Mouse (Mus musculus) heart, embryonic 10.5 days (tissue): ENCODE results near the gene Olfr266. TPM values are rescaled to one million over a fixed set of nuclear protein-coding genes. Genes with fewer than 3 reads are reported as not detected.

Source experiments
- DNase-seq: peaks from one replicate; pipeline ENCODE4 v3.0.0-alpha.2; 2017; ENCODE audit warnings: low spot score
- H3K27ac ChIP-seq: fragments of 300-500 bp; sonication (generic); 2 replicates; pipeline ENCODE4 v1.5.1; 2016; ENCODE audit warnings: mild to moderate bottlenecking
- H3K27me3 ChIP-seq: fragments of 300-500 bp; sonication (generic); 2 replicates; pipeline ENCODE4 v1.6.1; 2016; ENCODE audit warnings: mild to moderate bottlenecking; ENCODE audit not compliant: poor library complexity, insufficient read depth, severe bottlenecking
- H3K36me3 ChIP-seq: fragments of 300-500 bp; sonication (generic); 2 replicates; pipeline ENCODE4 v1.6.1; 2016; ENCODE audit warnings: mild to moderate bottlenecking, moderate library complexity
- H3K4me1 ChIP-seq: fragments of 300-500 bp; sonication (generic); 2 replicates; pipeline ENCODE4 v1.6.1; 2016; ENCODE audit warnings: mild to moderate bottlenecking
- H3K4me3 ChIP-seq: fragments of 300-500 bp; sonication (generic); 2 replicates; pipeline ENCODE4 v1.5.1; 2016; ENCODE audit warnings: mild to moderate bottlenecking, moderate library complexity
- H3K9me3 ChIP-seq: fragments of 300-500 bp; sonication (generic); 2 replicates; pipeline ENCODE4 v1.6.1; 2016; ENCODE audit warnings: mild to moderate bottlenecking, moderate library complexity
- WGBS: fragments of 180-500 bp; shearing (Covaris S2); methylation state at CpG from one replicate; pipeline ENCODE4 v1.1.7; 2016; 5-methylcytosine and 5-hydroxymethylcytosine counted together
- polyA plus RNA-seq: library from polyadenylated mRNA; unstranded; fragments of >200 nt; fragmentation: Nextera tagmentation; extraction: Ambion mirVana; gene quantifications from 2 replicates; pipeline ENCODE4 v1.2.1, GENCODE M21; 2016

The Olfr266 gene
- polyA plus RNA-seq, result not detected in 2 replicates

GRCm38 (mm10) chr3:106826187-106826586 is at the start of gene Olfr266:
Gene Olfr266, minus strand, starts transcription at chr3:106826287.
- H3K4me1 ChIP-seq, result no peaks in the 10 kb centered on the region
- no peak within 1 kb of the TSS for H3K4me3 ChIP-seq
- H3K27me3 ChIP-seq, result no peaks in the 10 kb centered on the region
- no peak within 1 kb of the TSS for H3K27ac ChIP-seq
- no peaks in the 10 kb centered on the region for H3K36me3 ChIP-seq
- H3K9me3 ChIP-seq, result no peaks in the 10 kb centered on the region
- DNase-seq, result no peak
- 83% methylated on average over 1 of the region's 1 CpGs for WGBS

- WGBS, result 85% methylated on average over 1 of the region's 1 CpGs
- no peak overlapping the region for H3K27ac ChIP-seq
- no peaks in the 10 kb centered on the region for H3K27me3 ChIP-seq
- H3K9me3 ChIP-seq, result no peaks in the 10 kb centered on the region
- no peaks in the 10 kb centered on the region for H3K36me3 ChIP-seq
- H3K4me1 ChIP-seq, result no peaks in the 10 kb centered on the region
- no peak overlapping the region for H3K4me3 ChIP-seq
- DNase-seq, result no peak
These were observed 49.5 kb upstream of the Olfr266 start for GRCm38 (mm10) chr3:106875626-106876025.

- H3K9me3 ChIP-seq, result no peaks in the 10 kb centered on the region
- H3K4me3 ChIP-seq, result no peak overlapping the region
- no peaks in the 10 kb centered on the region for H3K27me3 ChIP-seq
- no peaks in the 10 kb centered on the region for H3K36me3 ChIP-seq
- DNase-seq, result no peak
- no peak overlapping the region for H3K27ac ChIP-seq
- no peaks in the 10 kb centered on the region for H3K4me1 ChIP-seq
These were observed 46.8 kb upstream of the Olfr266 start for GRCm38 (mm10) chr3:106872893-106873292.

- H3K27ac ChIP-seq, result no peak overlapping the region
- H3K36me3 ChIP-seq, result no peaks in the 10 kb centered on the region
- H3K4me1 ChIP-seq, result no peaks in the 10 kb centered on the region
- 65% methylated on average over 1 of the region's 1 CpGs for WGBS
- peaks cover 7% of the 10 kb centered on the region; the same call in 1 of the 2 replicates for H3K9me3 ChIP-seq
- H3K4me3 ChIP-seq, result no peak overlapping the region
- no peaks in the 10 kb centered on the region for H3K27me3 ChIP-seq
- DNase-seq, result no peak
These were observed 6.0 kb upstream of the Olfr266 start for GRCm38 (mm10) chr3:106832107-106832506.

- H3K36me3 ChIP-seq, result no peaks in the 10 kb centered on the region
- H3K4me1 ChIP-seq, result no peaks in the 10 kb centered on the region
- H3K27me3 ChIP-seq, result no peaks in the 10 kb centered on the region
- no peak for DNase-seq
- 65% methylated on average over 2 of the region's 2 CpGs for WGBS
- H3K27ac ChIP-seq, result no peak overlapping the region
- H3K9me3 ChIP-seq, result no peaks in the 10 kb centered on the region
- no peak overlapping the region for H3K4me3 ChIP-seq
These were observed 8.4 kb downstream of the Olfr266 start for GRCm38 (mm10) chr3:106817676-106818075.

GRCm38 (mm10) chr3:106808972-106809695 is 17.0 kb downstream of the Olfr266 start:
- no peak overlapping the region for H3K27ac ChIP-seq
- H3K4me3 ChIP-seq, result no peak overlapping the region
- H3K27me3 ChIP-seq, result no peaks in the 10 kb centered on the region
- no peaks in the 10 kb centered on the region for H3K9me3 ChIP-seq
- no peaks in the 10 kb centered on the region for H3K36me3 ChIP-seq
- 60% methylated on average over 2 of the region's 2 CpGs for WGBS
- DNase-seq, result no peak
- no peaks in the 10 kb centered on the region for H3K4me1 ChIP-seq

GRCm38 (mm10) chr3:106798079-106798478 is 28.0 kb downstream of the Olfr266 start:
- Histone ChIP-seq H3K4me1 (no peaks in the 10 kb centered on the region), H3K4me3 (no peak overlapping the region), H3K36me3 (no peaks in the 10 kb centered on the region)

GRCm38 (mm10) chr3:106789930-106790329 is 36.2 kb downstream of the Olfr266 start, which contains the start of gene Cd53:
Gene Cd53, minus strand, starts transcription at chr3:106790149.
- WGBS, result 66% methylated on average over 2 of the region's 2 CpGs
- Histone ChIP-seq H3K9me3 (no peaks in the 10 kb centered on the region), H3K27ac (no peak within 1 kb of the TSS), H3K36me3 (no peaks in the 10 kb centered on the region), H3K27me3 (no peaks in the 10 kb centered on the region), H3K4me3 (no peak within 1 kb of the TSS), H3K4me1 (no peaks in the 10 kb centered on the region)
- DNase-seq, result no peak

More at GRCm38 (mm10) chr3:106798079-106798478, 28.0 kb downstream of the Olfr266 start:
- DNase-seq, result no peak
- H3K27me3 ChIP-seq, result no peaks in the 10 kb centered on the region
- no peak overlapping the region for H3K27ac ChIP-seq
- no peaks in the 10 kb centered on the region for H3K9me3 ChIP-seq

GRCm38 (mm10) chr3:106788440-106788887 is 37.6 kb downstream of the Olfr266 start:
- no peak for DNase-seq
- Histone ChIP-seq H3K36me3 (no peaks in the 10 kb centered on the region), H3K4me3 (no peak overlapping the region), H3K27ac (no peak overlapping the region), H3K9me3 (no peaks in the 10 kb centered on the region), H3K4me1 (no peaks in the 10 kb centered on the region), H3K27me3 (no peaks in the 10 kb centered on the region)
- WGBS, result 37% methylated on average over 2 of the region's 2 CpGs

- Histone ChIP-seq H3K4me3 (no peak overlapping the region), H3K9me3 (no peaks in the 10 kb centered on the region), H3K27me3 (no peaks in the 10 kb centered on the region), H3K36me3 (no peaks in the 10 kb centered on the region), H3K27ac (no peak overlapping the region), H3K4me1 (no peaks in the 10 kb centered on the region)
- no peak for DNase-seq
These were observed 38.1 kb downstream of the Olfr266 start for GRCm38 (mm10) chr3:106787972-106788371.

GRCm38 (mm10) chr3:106785130-106785529 is 41.0 kb downstream of the Olfr266 start:
- no peak for DNase-seq
- no peaks in the 10 kb centered on the region for H3K4me1 ChIP-seq
- no peaks in the 10 kb centered on the region for H3K9me3 ChIP-seq
- no peaks in the 10 kb centered on the region for H3K36me3 ChIP-seq
- H3K27ac ChIP-seq, result no peak overlapping the region
- H3K27me3 ChIP-seq, result no peaks in the 10 kb centered on the region
- WGBS, result 67% methylated on average over 3 of the region's 3 CpGs
- H3K4me3 ChIP-seq, result no peak overlapping the region

GRCm38 (mm10) chr3:106771834-106772233 is 54.3 kb downstream of the Olfr266 start:
- WGBS, result 75% methylated on average over 1 of the region's 1 CpGs
- H3K9me3 ChIP-seq, result no peaks in the 10 kb centered on the region
- H3K27ac ChIP-seq, result no peak overlapping the region
- H3K4me3 ChIP-seq, result no peak overlapping the region
- no peak for DNase-seq
- no peaks in the 10 kb centered on the region for H3K27me3 ChIP-seq
- no peaks in the 10 kb centered on the region for H3K4me1 ChIP-seq
- H3K36me3 ChIP-seq, result no peaks in the 10 kb centered on the region
